19 mouse cellular contexts compared by ENCODE assay signal in the genomic region with DNA sequence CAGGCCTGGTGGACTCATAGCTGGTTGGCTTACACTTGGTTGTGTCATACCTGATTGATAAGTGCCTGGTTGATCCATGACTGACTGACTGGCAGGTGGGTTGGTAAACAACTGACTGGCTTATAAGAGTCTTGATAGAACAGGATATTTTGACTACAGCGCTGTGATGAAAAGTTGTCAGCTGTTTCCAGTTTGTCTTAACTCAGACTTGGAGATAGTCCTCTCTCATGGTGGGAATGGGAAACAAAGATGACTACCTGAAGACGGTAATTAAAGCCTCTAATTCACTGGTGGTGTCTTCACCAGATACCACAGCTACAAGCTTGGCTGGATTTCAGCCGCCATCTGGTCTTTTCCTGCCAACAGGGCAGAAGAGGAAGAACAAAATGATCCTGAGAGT. TPM values are rescaled to one million over a fixed set of nuclear protein-coding genes. Genes with fewer than 3 reads are reported as not detected.
A peak's percentile ranks its signal among the peaks of the same experiment; 100 is the strongest.
DNase-seq lines count a peak whose midpoint lies in the region; TF ChIP-seq lines count a peak whose summit lies in the region.
"Had no signal": no experiment of that assay in that cellular context is flagged by ENCODE, and none has a peak within 500 bp of the region (broad histone marks: within the 10 kb centered on the region; RNA-seq: fewer than 3 reads in every experiment).

Gene Satl1, minus strand, starts transcription at position 101 of the 400 bp plus-strand sequence.

- no peaks in the 10 kb centered on the region for H3K36me3 ChIP-seq in testis, adult 2 months (ENCODE audit: control insufficient read depth, insufficient read depth, low read length)
- H3K36me3 ChIP-seq: G1E had no signal

- TF ChIP-seq POLR2A in testis, adult 2 months (IDR thresholded peaks at IDR 0.05; ENCODE audit: control insufficient read depth, low read depth, low read length) = no peak

- H3K4me3 ChIP-seq in testis, adult 2 months (ENCODE audit: control insufficient read depth, low read depth, low read length) = peak within 1 kb of the TSS; percentile 66

- TF ChIP-seq CTCF in testis, adult 2 months (IDR thresholded peaks at IDR 0.05; ENCODE audit: control insufficient read depth, insufficient read depth, insufficient replicate concordance, low read depth, low read length) = no peak

- H3K27me3 ChIP-seq in testis, adult 2 months (ENCODE audit: control insufficient read depth, insufficient read depth, low read length) = no peaks in the 10 kb centered on the region
- H3K27me3 ChIP-seq: CH12.LX had no signal

- peak within 1 kb of the TSS; percentile 83 for H3K27ac ChIP-seq in testis, adult 2 months (ENCODE audit: control insufficient read depth, insufficient read depth, low read depth, low read length)

- H3K4me1 ChIP-seq in testis, adult 2 months (ENCODE audit: control insufficient read depth, insufficient read depth, low read length) = no peaks in the 10 kb centered on the region

- no peak for DNase-seq in testis, postnatal 10 days (ENCODE audit: low spot score)
- DNase-seq: adrenal gland, adult 2 months; adrenal gland, adult 8-10 months; adrenal gland, postnatal 10 days; adrenal gland, postnatal 14 days; adrenal gland, postnatal 25 days; adrenal gland, postnatal 36 days; B cell, adult 2 months; cerebellum, adult 11 months; cerebellum, adult 11-12 months; cerebellum, adult 18-20 months; cerebellum, adult 2 months had no signal

RNA-seq across cellular contexts. Expression of gene Satl1, which starts in this region (rescaled TPM):
- polyA plus RNA-seq in testis, adult 2 months (2012; rRNA removed) = 22.1 and 23.6 TPM in 2 replicates
- polyA plus RNA-seq: activated CD4-positive, CD25-positive, alpha-beta regulatory T cell, adult 4 months; adrenal gland, adult 2 months; brain, embryonic 14.5 days; C2C12; CD4-positive, CD25-positive, alpha-beta regulatory T cell, adult 4 months; cerebellum, adult 2 months; G1E had no signal
